Mouse (Mus musculus) cerebellum, postnatal 14 days (tissue): ENCODE data around the gene Chmp3.

Experiments used
- DNase-seq, 2 experiments: peaks; one replicate each; pipeline ENCODE4 v3.0.0; 2021; ENCODE audit warnings: mixed read lengths in 2 of 2

Chmp3 gene

DNA sequence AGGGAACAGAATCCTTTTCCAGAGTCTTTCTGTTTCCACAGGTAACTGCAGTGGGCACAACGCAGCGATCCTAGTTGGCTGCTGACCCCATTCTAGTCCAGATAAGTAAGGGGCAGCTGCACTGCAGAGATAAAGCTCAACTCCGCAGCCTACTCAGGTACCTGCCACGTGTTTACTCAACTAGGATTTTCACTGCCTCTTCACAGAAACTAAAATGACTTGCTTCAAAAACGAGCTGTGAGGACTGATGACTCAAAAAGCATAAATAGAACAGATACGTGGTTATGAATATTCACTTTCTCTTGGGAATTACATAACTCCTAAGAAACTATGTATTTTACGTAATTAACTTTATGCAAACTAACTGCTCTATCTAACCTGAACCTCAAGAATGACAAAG is 66.4 kb downstream of the Chmp3 start:
- no peak for DNase-seq

DNA sequence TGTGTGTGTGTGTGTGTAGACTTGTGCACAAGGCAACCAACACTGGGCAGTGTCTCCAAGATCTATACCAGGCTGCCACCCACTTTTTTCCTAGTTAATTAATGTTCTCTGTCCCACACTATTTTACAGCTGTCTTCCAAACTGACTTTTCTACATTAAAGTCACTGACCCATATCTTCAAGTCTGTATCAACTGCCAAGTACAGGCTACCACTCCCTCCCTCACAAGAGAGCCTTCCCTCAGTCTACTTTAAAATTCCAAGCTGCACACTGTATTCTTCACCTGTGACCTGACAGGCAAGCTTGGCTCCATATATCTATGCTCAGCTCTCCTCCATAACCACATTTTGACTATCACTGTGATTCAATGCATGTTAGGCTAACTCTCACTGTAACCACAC is 69.6 kb downstream of the Chmp3 start:
- no peak for DNase-seq

DNA sequence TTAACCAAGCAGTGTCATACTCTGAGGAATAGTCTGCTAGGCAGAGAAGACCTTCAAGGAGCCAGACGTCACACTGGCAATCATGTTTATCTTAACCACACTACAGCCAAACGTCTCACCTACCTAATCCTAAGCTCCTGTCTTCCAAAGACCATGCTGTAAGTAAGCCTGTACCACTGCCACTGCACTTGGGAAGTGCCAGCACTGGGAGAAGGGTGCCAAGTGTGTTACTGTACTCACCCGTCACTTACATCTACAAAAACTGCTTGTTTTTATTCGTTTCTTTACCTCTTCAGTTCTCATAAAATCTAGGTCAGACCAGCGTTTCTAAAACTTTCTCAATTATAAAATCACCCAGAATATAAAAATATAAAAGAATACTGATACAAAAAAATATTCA is 73.4 kb downstream of the Chmp3 start:
- no peak for DNase-seq

DNA sequence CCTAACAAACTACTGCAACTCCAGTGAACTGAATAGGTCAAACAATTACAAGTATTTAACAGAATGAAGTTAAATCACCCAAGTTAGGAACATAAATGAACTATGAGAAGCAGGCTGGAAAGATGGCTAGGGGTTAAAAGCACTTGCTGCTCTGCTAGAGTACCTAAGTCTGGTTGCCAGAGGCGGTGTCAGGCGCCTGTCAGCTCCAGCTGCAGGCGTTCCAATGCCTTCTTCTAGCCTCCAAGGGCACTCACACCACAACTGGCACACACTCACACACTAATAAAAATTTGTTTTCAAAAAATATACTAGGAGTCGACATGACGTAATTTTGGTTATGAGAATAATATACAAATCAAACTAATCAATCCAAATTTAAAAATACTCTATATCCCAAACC is 78.0 kb downstream of the Chmp3 start:
- no peak for DNase-seq

DNA sequence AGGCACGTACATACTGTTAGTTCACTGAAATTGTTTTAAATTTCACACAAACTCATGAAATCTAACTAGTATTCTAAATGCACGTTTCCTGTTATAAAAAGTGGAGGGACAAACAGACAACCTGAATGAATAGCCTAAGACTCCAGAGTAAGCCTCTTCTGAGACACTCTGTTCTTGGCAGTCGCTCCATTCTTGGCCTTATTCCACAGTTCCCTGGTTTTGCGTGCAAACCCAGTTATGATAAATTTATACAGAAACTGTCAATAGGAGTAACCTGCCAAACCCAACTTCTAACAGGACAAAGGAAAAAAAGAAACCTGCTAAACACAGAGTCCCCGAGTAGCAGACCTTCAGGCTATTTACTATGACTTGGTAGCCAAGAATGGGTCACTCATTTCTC is 78.4 kb downstream of the Chmp3 start:
- peak; percentile 31 to 42 for DNase-seq

DNA sequence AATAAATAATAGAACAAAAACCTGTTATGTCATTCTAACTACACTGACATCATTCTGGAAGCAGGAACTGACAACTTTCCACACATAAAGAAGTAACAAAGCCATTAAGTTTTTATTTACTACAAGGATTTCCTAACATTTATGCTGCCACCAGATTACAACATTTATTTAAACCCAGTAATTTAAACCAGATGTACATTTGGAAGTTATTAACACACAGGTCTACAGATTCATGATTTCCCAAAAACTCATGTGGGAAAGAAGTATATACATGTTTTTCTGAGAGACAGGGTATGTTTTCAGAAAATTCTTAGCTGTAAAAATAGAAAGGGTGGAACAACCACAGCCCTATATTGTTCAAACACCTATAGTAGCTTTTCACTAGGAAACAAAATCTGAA is 81.1 kb downstream of the Chmp3 start:
- DNase-seq = no peak

DNA sequence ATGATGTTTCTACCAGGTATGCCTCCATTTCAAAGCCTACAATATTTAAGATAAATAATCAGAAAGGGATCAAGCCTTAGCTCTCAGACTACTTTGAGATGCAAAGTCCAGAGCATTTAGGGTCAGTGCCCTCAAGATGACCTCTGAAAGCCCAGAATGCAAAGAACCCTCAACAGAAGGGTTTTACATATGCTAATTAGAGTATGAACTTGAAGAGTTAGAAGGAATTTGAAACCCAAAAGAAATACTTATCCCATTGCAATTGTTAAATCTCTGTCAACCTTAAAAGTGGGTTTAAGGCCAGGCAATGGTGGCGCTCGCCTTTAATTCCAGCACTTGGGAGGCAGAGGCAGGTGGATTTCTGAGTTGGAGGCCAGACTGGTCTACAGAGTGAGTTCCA is 82.4 kb downstream of the Chmp3 start:
- DNase-seq = no peak

DNA sequence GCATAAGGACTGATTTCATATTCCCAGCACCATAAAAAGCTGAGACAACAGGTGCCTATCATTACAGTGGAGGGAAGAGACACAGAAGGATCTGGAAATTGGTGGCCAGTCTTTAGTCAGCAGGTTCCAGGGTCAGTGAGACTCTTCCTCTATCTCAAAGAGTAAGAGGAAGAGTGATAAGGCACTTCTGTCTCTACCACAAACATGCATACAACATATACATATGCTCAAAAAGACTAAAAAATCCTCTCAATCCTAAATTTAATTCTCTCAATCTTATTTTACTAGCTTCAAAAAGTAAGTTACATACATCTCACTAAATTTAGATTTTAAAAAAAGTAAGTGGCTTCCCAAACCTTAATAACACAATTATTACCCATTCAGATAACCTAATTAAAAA is 83.7 kb downstream of the Chmp3 start:
- no peak for DNase-seq

DNA sequence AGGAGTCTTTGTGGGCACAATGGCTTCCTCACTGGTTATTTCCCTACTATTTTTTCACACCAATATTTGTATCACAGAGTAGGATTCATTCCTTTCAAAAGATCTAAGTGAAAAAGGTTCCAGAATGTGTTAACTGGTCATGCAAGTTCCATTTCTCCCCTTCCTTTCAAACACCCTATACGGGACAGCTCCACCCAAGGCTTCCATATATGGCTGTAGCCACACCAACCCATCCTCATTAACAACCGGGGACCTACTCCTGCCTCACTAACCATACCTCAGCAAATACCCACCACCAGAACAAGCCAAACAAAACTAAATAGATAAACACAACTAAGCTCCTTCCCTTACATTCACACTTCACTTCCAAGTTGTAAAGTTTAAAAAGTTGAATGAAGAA is 87.6 kb downstream of the Chmp3 start:
- peak in 1 of 2 experiments; percentile 9 for DNase-seq

DNA sequence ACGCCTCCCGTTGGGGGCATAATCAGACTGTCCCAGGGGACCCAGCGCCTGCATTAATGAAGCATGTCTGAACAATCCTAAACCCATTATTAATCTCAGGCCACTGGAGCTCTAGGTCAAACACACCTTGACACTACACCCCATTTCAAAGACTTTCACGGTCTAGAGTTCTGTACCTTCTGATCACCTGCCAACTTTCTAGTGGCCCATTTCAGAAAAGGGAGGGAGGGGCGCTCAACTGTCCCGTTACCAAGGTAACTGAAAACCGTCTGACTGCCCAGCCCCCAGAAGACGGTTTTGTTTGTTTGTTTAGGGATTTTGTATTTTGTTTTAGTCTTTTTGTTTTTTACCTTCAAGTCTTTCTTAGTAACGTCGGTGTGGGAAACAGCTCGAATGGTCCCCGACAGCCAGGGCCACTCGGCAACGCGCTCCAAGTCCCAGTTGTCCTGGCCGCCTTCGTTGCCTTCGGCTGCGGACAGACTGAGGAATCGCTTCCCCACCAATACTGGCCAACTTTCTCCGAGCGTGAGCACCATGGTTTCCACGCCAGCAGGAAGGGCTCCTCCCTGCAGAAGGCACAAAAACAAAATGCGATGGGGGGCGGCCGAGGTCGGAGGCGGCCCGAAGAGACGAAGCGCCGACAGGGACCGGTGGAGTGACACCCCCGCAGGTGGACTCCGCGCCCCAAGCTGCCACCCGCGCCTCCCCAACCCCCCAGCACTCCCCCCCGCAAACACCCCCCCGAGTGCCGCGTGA is 88.3 kb downstream of the Chmp3 start:
- DNase-seq = peak; percentile 68 to 71
